Mouse (Mus musculus) mammary gland, adult 2 months (tissue): ENCODE data around the gene Txndc15. TPM values are rescaled to one million over a fixed set of nuclear protein-coding genes. Genes with fewer than 3 reads are reported as not detected.

Experiments used
- polyA plus RNA-seq: library from polyadenylated mRNA; depleted of rRNA; stranded (reverse); fragments of >200 nt; gene quantifications from 2 replicates; pipeline ENCODE4 v1.2.3, GENCODE M21; 2012; ENCODE audit warnings: low replicate concordance; rRNA removed

Txndc15 gene
- polyA plus RNA-seq, result 38.8 and 53.6 TPM in 2 replicates

DNA sequence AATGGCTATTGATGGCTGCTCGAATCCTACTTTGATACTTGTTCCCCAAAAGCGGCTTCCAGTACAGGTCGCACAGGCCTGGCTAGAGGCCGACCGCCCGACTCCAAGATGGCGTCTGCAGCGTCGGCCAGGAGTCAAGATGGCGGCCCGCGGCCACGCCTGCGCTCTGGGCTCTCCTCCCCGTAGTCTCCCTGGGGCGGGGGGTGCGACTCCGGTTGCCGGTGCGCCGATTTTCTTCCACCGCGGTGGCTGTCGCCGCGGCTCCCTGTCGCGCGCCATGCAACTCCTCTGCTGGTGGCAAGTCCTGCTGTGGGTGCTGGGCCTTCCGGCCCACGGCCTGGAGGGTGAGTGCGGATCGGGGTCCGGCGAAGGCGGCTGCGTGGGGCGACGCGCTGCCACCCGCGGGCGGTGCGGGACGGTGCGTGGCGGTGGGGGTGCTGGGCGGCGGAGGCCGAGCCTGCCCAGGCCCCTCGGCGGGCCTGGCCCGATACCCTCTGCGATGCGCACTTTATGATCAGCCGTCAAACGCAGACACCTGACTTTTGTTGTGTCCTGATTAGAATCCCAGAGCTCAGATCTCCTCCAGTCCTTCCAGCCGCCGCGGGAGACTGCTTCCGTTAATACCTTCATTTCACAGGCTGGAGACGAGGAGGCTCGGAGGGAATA lies at the start of gene Txndc15:
Gene Txndc15, plus strand, starts transcription at position 150 of the 666 bp plus-strand sequence.

DNA sequence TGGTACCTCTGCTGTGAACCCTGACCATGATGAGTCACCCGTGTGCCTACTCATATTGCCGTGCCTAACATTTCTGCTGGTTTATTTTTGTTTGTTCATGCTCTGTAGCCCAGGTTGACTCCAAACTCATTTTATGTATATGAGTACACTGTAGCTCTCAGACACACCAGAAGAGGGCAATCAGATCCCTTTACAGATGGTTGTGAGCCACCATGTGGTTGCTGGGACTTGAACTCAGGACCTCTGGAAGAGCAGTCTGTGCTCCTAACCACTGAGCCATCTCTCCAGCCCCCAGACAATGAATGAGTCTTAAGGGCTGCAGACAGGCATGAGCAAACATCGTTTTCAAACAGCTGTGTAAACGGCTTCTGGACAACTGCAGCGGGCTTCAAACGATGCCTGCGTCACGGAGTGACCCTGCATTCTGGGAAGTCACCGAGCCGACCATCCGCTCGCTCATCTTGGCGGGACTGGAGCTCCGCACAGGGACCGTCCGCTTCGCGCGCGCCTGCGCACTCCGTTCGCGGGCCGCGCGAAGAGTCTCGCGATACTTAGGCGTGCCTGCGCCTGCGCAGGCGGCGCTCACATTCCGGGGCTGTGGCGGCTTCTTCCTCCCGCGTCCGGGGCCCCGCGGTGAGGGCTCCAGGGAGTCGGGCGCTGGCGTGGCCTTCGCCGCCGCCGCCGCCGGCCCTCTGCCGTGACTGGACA lies 21.8 kb upstream of the Txndc15 start, which contains the start of gene B230219D22Rik:
Gene B230219D22Rik, plus strand, starts transcription at position 590 of the 708 bp plus-strand sequence.

DNA sequence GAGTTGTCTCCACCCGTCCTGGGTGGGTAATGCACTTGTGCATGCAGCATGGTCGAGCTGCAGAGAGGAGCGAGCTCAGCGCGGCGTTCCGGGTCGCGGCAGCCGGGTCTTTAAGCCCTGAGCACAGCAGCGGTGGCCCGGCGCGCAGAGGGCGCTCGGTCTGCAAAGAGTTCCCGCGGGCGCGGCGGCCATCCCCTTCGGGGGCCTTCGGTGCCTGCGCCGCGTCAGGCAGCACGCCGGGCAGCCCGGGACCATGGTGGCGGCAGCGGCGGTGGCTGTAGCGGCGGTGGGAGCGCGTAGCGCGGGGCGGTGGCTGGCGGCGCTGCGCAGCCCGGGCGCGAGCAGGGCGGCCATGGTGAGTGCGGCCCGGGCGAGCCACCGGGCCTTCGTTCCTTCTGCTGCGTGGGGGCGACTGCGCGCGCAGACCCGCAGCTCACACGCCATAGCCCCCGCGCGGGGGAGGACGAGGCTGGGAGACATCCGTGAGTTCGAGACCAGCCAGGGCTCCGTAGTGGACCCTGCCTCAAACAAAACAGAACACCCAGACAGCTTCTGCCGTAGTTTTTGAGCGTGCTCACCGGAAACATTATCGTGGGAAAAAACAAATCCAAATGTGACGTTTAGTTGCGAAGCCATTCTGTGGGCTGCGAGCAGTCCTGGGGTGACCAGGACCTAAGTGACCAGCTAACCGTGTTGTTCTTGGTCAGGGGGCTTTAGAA lies 12.8 kb downstream of the Txndc15 start, which contains the start of gene Pcbd2:
Gene Pcbd2, plus strand, starts transcription at position 249 of the 719 bp plus-strand sequence.

Other genes starting within 250 kb of the Txndc15 start
- 54.6 and 75.0 TPM in 2 replicates for gene Dbn1, start 226.5 kb upstream of the Txndc15 start, polyA plus RNA-seq
- gene Pdlim7, start 201.0 kb upstream of the Txndc15 start, polyA plus RNA-seq, result 89.3 and 232 TPM in 2 replicates
- 39.2 and 137 TPM in 2 replicates for gene Dok3, start 185.4 kb upstream of the Txndc15 start, polyA plus RNA-seq
- gene Ddx41, start 178.0 kb upstream of the Txndc15 start, polyA plus RNA-seq, result 50.1 and 68.2 TPM in 2 replicates
- gene Fam193b, start 143.5 kb upstream of the Txndc15 start, polyA plus RNA-seq, result 111 and 142 TPM in 2 replicates
- 48.5 and 54.2 TPM in 2 replicates for gene Tmed9, start 140.9 kb upstream of the Txndc15 start, polyA plus RNA-seq
- gene B4galt7, start 114.8 kb upstream of the Txndc15 start, polyA plus RNA-seq, result 22.1 and 27.1 TPM in 2 replicates
- gene Caml, start 91.6 kb upstream of the Txndc15 start, polyA plus RNA-seq, result 13.8 and 18.4 TPM in 2 replicates
- gene Ddx46, start 79.6 kb upstream of the Txndc15 start, polyA plus RNA-seq, result 10.4 and 12.9 TPM in 2 replicates
- gene B230219D22Rik, start 21.5 kb upstream of the Txndc15 start, polyA plus RNA-seq, result 20.9 and 35.0 TPM in 2 replicates
- 13.1 and 17.9 TPM in 2 replicates for gene Pcbd2, start 12.7 kb downstream of the Txndc15 start, polyA plus RNA-seq
- not detected in 2 replicates for gene Catsper3, start 69.9 kb downstream of the Txndc15 start, polyA plus RNA-seq
- gene Pitx1, start 121.5 kb downstream of the Txndc15 start, polyA plus RNA-seq, result 0.41 and 0.63 TPM in 2 replicates